Mouse (Mus musculus) heart, postnatal 36 days (tissue): Measurements from ENCODE around the gene 4930430F08Rik. TPM values are rescaled to one million over a fixed set of nuclear protein-coding genes. Genes with fewer than 3 reads are reported as not detected.
A peak's percentile ranks its signal among the peaks of the same experiment; 100 is the strongest.
"Not testable (repeated sequence)": the region's sequence is repeated elsewhere in the genome, so short reads cannot be mapped to it uniquely, and the experiment has no call there.

Source experiments
- DNase-seq, 2 experiments: peaks; one replicate each; pipeline ENCODE4 v3.0.0; 2021 to 2022
- intact Hi-C: fragments of 180-260 bp; cut with DNase I; formaldehyde crosslinking; loops from one replicate; pipeline ENCODE4 v1.15.1; 2025
- total RNA-seq, 2 experiments: library from RNA; stranded (reverse); gene quantifications; 2 replicates each; pipeline ENCODE4 v1.2.3; 2021

4930430F08Rik gene
- 1 to 10 TPM; 6.0 to 7.0 TPM for total RNA-seq

GRCm38 (mm10) chr10:100590323-100590722, at the start of gene 4930430F08Rik, which contains the start of gene 1700017N19Rik:
Gene 4930430F08Rik, minus strand, starts transcription at chr10:100590423.
Gene 1700017N19Rik, plus strand, starts transcription at chr10:100590484.
- no peak for DNase-seq
- intact Hi-C loops: no loop called here

- intact Hi-C loops: loop anchor here (5.0 kb wide), 1 partner anchor 1787 kb away; no protein-coding TSS in a partner anchor
- peak; percentile 14 to 50 for DNase-seq
These were observed 39.7 kb upstream of the 4930430F08Rik start for GRCm38 (mm10) chr10:100629762-100630438.

- DNase-seq: no peak
- intact Hi-C loops: no loop called here
These were observed 32.3 kb upstream of the 4930430F08Rik start for GRCm38 (mm10) chr10:100622494-100622893.

GRCm38 (mm10) chr10:100620040-100620439, 29.8 kb upstream of the 4930430F08Rik start:
- intact Hi-C loops: no loop called here
- DNase-seq: no peak

GRCm38 (mm10) chr10:100619474-100619873, 29.3 kb upstream of the 4930430F08Rik start:
- intact Hi-C loops: no loop called here

GRCm38 (mm10) chr10:100617233-100617903, 27.1 kb upstream of the 4930430F08Rik start:
- intact Hi-C loops: no loop called here
- no peak for DNase-seq

More at GRCm38 (mm10) chr10:100619474-100619873, 29.3 kb upstream of the 4930430F08Rik start:
- DNase-seq: no peak

GRCm38 (mm10) chr10:100604254-100604653, 14.0 kb upstream of the 4930430F08Rik start:
- no peak for DNase-seq
- intact Hi-C loops: no loop called here

GRCm38 (mm10) chr10:100603511-100603910, 13.3 kb upstream of the 4930430F08Rik start:
- intact Hi-C loops: no loop called here
- no peak for DNase-seq

- DNase-seq: no peak
- intact Hi-C loops: no loop called here
These were observed 8.1 kb upstream of the 4930430F08Rik start for GRCm38 (mm10) chr10:100598339-100598738.

GRCm38 (mm10) chr10:100588932-100589388, 1.3 kb downstream of the 4930430F08Rik start:
- intact Hi-C loops: no loop called here

GRCm38 (mm10) chr10:100588524-100588923, 1.7 kb downstream of the 4930430F08Rik start:
- intact Hi-C loops: no loop called here
- no peak for DNase-seq

More at GRCm38 (mm10) chr10:100588932-100589388, 1.3 kb downstream of the 4930430F08Rik start:
- peak; percentile 87 to 89 for DNase-seq

- intact Hi-C loops: no loop called here
- DNase-seq: no peak
These were observed 6.0 kb downstream of the 4930430F08Rik start for GRCm38 (mm10) chr10:100584178-100584577.

GRCm38 (mm10) chr10:100575294-100575693, 14.9 kb downstream of the 4930430F08Rik start:
- DNase-seq: no peak
- intact Hi-C loops: no loop called here

GRCm38 (mm10) chr10:100574505-100575149, 15.6 kb downstream of the 4930430F08Rik start:
- intact Hi-C loops: no loop called here
- DNase-seq: no peak

GRCm38 (mm10) chr10:100571707-100572106, 18.5 kb downstream of the 4930430F08Rik start:
- no peak for DNase-seq
- intact Hi-C loops: no loop called here

- intact Hi-C loops: no loop called here
- no peak for DNase-seq
These were observed 26.1 kb downstream of the 4930430F08Rik start for GRCm38 (mm10) chr10:100564112-100564511.

- intact Hi-C loops, DNase-seq: not testable (repeated sequence)
These were observed 29.9 kb downstream of the 4930430F08Rik start for GRCm38 (mm10) chr10:100560194-100560883.

GRCm38 (mm10) chr10:100556566-100557175, 33.6 kb downstream of the 4930430F08Rik start:
- no peak for DNase-seq
- intact Hi-C loops: no loop called here

GRCm38 (mm10) chr10:100524499-100525390, 65.5 kb downstream of the 4930430F08Rik start:
- intact Hi-C loops: no loop called here
- no peak for DNase-seq
